Mouse (Mus musculus) cerebellum, postnatal 36 days (tissue): ENCODE measurements at regions not wholly inside any gene's neighbourhood (a gene's known extent, or its start where the extent isn't known, plus 50 kb on each side); places are given as distances from the start of the nearest gene placed in this dataset.

ENCODE experiments used
- DNase-seq, 2 experiments: peaks; one replicate each; pipeline ENCODE4 v3.0.0; 2021 to 2022; ENCODE audit warnings: mixed read lengths in 2 of 2

DNA sequence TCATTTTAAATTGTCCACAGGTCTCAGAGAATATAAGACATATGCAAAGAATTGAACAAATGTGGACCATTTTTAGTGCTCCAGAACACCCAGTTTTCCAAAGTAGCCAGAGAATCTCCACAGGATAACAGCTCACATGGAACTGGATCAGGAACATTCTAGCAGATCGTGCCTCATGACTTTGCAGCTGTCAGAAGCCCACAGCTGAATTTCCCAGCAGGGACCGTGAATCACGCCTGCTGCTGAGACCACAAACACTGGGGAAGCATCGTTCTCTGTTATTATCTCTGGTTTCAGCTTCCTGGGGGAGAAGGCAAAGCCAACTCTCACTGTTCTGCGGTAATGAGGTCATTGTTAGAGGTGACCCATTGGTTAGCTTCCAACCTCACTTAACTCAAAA lies 60.4 kb upstream of the Gpr139 start:
- no peak for DNase-seq

DNA sequence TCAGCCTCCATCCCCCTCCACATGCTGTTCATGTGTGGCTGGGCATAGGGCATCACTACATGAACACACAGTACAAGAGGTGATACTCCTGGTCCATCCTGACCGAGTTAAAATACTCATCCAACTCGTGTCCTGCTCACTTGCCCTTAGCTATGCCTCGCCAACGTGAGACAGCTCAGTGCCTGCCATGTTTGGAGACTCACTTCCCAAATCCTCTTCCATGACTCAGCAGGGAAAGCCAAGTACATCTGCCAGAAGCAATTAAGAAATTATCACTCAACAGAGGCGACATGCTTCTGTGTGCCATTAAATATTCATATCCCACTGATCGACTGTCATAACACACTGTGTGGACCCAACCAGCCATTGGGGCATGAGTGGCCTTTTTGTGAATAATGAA lies 51.9 kb upstream of the Gpr139 start:
- no peak for DNase-seq
